ENCODE assay signal across 26 mouse cellular contexts in genomic region chr12:105281070-105281469, GRCm38 (mm10). TPM values are rescaled to one million over a fixed set of nuclear protein-coding genes. Genes with fewer than 3 reads are reported as not detected.
A peak's percentile ranks its signal among the peaks of the same experiment; 100 is the strongest.
DNase-seq lines count a peak whose midpoint lies in the region; ATAC-seq and TF ChIP-seq lines count a peak whose summit lies in the region.
"Had no signal": no experiment of that assay in that cellular context is flagged by ENCODE, and none has a peak within 500 bp of the region (broad histone marks: within the 10 kb centered on the region; RNA-seq: fewer than 3 reads in every experiment).

No protein-coding gene starts in this region.

- TF ChIP-seq CTCF in hindbrain, postnatal 0 days (IDR thresholded peaks at IDR 0.05; ENCODE audit: low read depth): no peak
- TF ChIP-seq CTCF in lung, embryonic 14.5 days (IDR thresholded peaks at IDR 0.05; ENCODE audit: low read depth): no peak

- 23% methylated on average over 8 of the region's 8 CpGs for WGBS in hindbrain, embryonic 11.5 days
- WGBS in hindbrain, postnatal 0 days: 32% methylated on average over 8 of the region's 8 CpGs
- WGBS in lung, embryonic 14.5 days: 18% methylated on average over 8 of the region's 8 CpGs

- H3K36me3 ChIP-seq in hindbrain, embryonic 11.5 days (ENCODE audit: control insufficient read depth, insufficient read depth, low read length): no peaks in the 10 kb centered on the region
- no peaks in the 10 kb centered on the region for H3K36me3 ChIP-seq in hindbrain, postnatal 0 days (ENCODE audit: insufficient read depth, low read length)
- no peaks in the 10 kb centered on the region for H3K36me3 ChIP-seq in lung, embryonic 14.5 days (ENCODE audit: insufficient read depth)
- H3K36me3 ChIP-seq: heart, embryonic 12.5 days; hindbrain, embryonic 15.5 days; limb, embryonic 15.5 days; liver, embryonic 15.5 days had no signal

- H3K27me3 ChIP-seq in hindbrain, embryonic 11.5 days (ENCODE audit: control insufficient read depth, insufficient read depth, low read length): no peaks in the 10 kb centered on the region
- H3K27me3 ChIP-seq in hindbrain, postnatal 0 days (ENCODE audit: insufficient read depth, low read length): no peaks in the 10 kb centered on the region
- no peaks in the 10 kb centered on the region for H3K27me3 ChIP-seq in lung, embryonic 14.5 days (ENCODE audit: insufficient read depth, low read length)
- H3K27me3 ChIP-seq: hindbrain, embryonic 15.5 days; liver, embryonic 15.5 days; megakaryocyte, embryonic 14.5 days had no signal

- H3K9ac ChIP-seq in hindbrain, embryonic 11.5 days (ENCODE audit: low read depth, low read length): no peak overlapping the region
- H3K9ac ChIP-seq in hindbrain, postnatal 0 days (replicated peaks; ENCODE audit: low read length): no peak overlapping the region
- H3K9ac ChIP-seq in lung, embryonic 14.5 days: no peak overlapping the region
- H3K9ac ChIP-seq: heart, embryonic 12.5 days; hindbrain, embryonic 15.5 days; limb, embryonic 15.5 days; liver, embryonic 15.5 days had no signal

- peak; percentile 53; the same call in 1 of the 2 replicates for ATAC-seq in hindbrain, embryonic 11.5 days (ENCODE audit: low FRiP score)
- ATAC-seq in hindbrain, postnatal 0 days: no peak
- no peak for ATAC-seq in lung, embryonic 14.5 days (ENCODE audit: insufficient read depth)
- ATAC-seq: forebrain, embryonic 14.5 days; intestine, embryonic 16.5 days had no signal

- no peak overlapping the region for H3K4me3 ChIP-seq in hindbrain, embryonic 11.5 days (ENCODE audit: low read depth, low read length)
- no peak overlapping the region for H3K4me3 ChIP-seq in hindbrain, postnatal 0 days (ENCODE audit: low read length)
- no peak overlapping the region for H3K4me3 ChIP-seq in lung, embryonic 14.5 days (ENCODE audit: low read depth, low read length)
- H3K4me3 ChIP-seq: heart, embryonic 12.5 days; hindbrain, embryonic 15.5 days; limb, embryonic 15.5 days; liver, embryonic 15.5 days had no signal

- H3K27ac ChIP-seq in hindbrain, embryonic 11.5 days (ENCODE audit: low read depth, low read length): no peak overlapping the region
- H3K27ac ChIP-seq in hindbrain, postnatal 0 days: no peak overlapping the region
- H3K27ac ChIP-seq in lung, embryonic 14.5 days (ENCODE audit: low read depth): no peak overlapping the region
- H3K27ac ChIP-seq: hindbrain, embryonic 15.5 days; limb, embryonic 15.5 days; liver, embryonic 15.5 days had no signal

- peak; percentile 56 for DNase-seq in hindbrain, embryonic 11.5 days (ENCODE audit: low spot score)
- DNase-seq in hindbrain, postnatal 0 days (ENCODE audit: low spot score): no peak
- DNase-seq in lung, embryonic 14.5 days: peak; percentile 52
- no peak for DNase-seq in lung, postnatal 4 days
- peak; percentile 73 for DNase-seq in embryo, embryonic 10.5 days (ENCODE audit: low spot score)
- DNase-seq in retina, embryonic 14.5 days (ENCODE audit: low spot score): peak; percentile 49
- no peak for DNase-seq in adrenal gland, postnatal 10 days
- DNase-seq: adrenal gland, adult 2 months; cerebellum, adult 9-10 months; gastrocnemius, postnatal 10 days; heart, adult 11 months; heart, postnatal 14 days; lung, postnatal 14 days; thymus, adult 2 months had no signal

- H3K4me2 ChIP-seq in hindbrain, embryonic 11.5 days (replicated peaks; ENCODE audit: low read depth, low read length): no peak overlapping the region
- no peak overlapping the region for H3K4me2 ChIP-seq in hindbrain, postnatal 0 days (ENCODE audit: low read depth, low read length)
- no peak overlapping the region for H3K4me2 ChIP-seq in lung, embryonic 14.5 days
- H3K4me2 ChIP-seq: heart, embryonic 12.5 days; hindbrain, embryonic 15.5 days; limb, embryonic 15.5 days; liver, embryonic 15.5 days had no signal

- no peaks in the 10 kb centered on the region for H3K9me3 ChIP-seq in hindbrain, embryonic 11.5 days (ENCODE audit: control insufficient read depth, low read length)
- H3K9me3 ChIP-seq in hindbrain, postnatal 0 days (ENCODE audit: low read length): no peaks in the 10 kb centered on the region
- no peaks in the 10 kb centered on the region for H3K9me3 ChIP-seq in lung, embryonic 14.5 days (ENCODE audit: low read depth, low read length)
- H3K9me3 ChIP-seq: hindbrain, embryonic 15.5 days; limb, embryonic 15.5 days had no signal

- no peaks in the 10 kb centered on the region for H3K4me1 ChIP-seq in hindbrain, embryonic 11.5 days (replicated peaks; ENCODE audit: control insufficient read depth, insufficient read depth, low read length)
- peaks cover 4% of the 10 kb centered on the region; the same call in 1 of the 2 replicates for H3K4me1 ChIP-seq in hindbrain, postnatal 0 days (ENCODE audit: insufficient read depth, low read length)
- peaks cover 4% of the 10 kb centered on the region; the same call in 1 of the 2 replicates for H3K4me1 ChIP-seq in lung, embryonic 14.5 days (ENCODE audit: insufficient read depth)
- H3K4me1 ChIP-seq: heart, embryonic 12.5 days; limb, embryonic 15.5 days; liver, embryonic 15.5 days; megakaryocyte, embryonic 14.5 days had no signal

RNA-seq across cellular contexts. Expression of gene Tunar, which starts 52.6 kb away (rescaled TPM):
- 1.2 and 1.3 TPM in 2 replicates for polyA plus RNA-seq in hindbrain, embryonic 11.5 days (2014; fragmentation: Nextera tagmentation; extraction: Ambion mirVana)
- total RNA-seq in hindbrain, postnatal 0 days (2014; rRNA removed): 29.5 and 29.6 TPM in 2 replicates
- 13.8 and 18.3 TPM in 2 replicates for polyA plus RNA-seq in hindbrain, postnatal 0 days (2015; fragmentation: Nextera tagmentation; extraction: Ambion mirVana)
- polyA plus RNA-seq in lung, embryonic 14.5 days (2014; fragmentation: Nextera tagmentation; extraction: Ambion mirVana): 0.19 and 0.21 TPM in 2 replicates
- total RNA-seq in adrenal gland, postnatal 10 days (2021): under 1 TPM; 0.21 to 0.57 TPM
- total RNA-seq: gastrocnemius, postnatal 10 days; heart, postnatal 14 days had no signal
- polyA plus RNA-seq: urinary bladder, adult 2 months had no signal

RNA-seq across cellular contexts. Expression of gene Tcl1, which starts 58.5 kb away (rescaled TPM):
- not detected in 2 replicates for polyA plus RNA-seq in hindbrain, embryonic 11.5 days (2014; fragmentation: Nextera tagmentation; extraction: Ambion mirVana)
- total RNA-seq in hindbrain, postnatal 0 days (2014; rRNA removed): not detected in 2 replicates
- polyA plus RNA-seq in hindbrain, postnatal 0 days (2015; fragmentation: Nextera tagmentation; extraction: Ambion mirVana): not detected in 2 replicates
- polyA plus RNA-seq in lung, embryonic 14.5 days (2014; fragmentation: Nextera tagmentation; extraction: Ambion mirVana): not detected in 2 replicates
- total RNA-seq in adrenal gland, postnatal 10 days (2021): under 1 TPM; 0.21 to 0.39 TPM
- total RNA-seq: gastrocnemius, postnatal 10 days; heart, postnatal 14 days; layer of hippocampus, postnatal 14 days; left cerebral cortex, postnatal 14 days; midbrain, postnatal 0 days had no signal
- polyA plus RNA-seq: adrenal gland, adult 2 months; forebrain, embryonic 14.5 days; heart, embryonic 12.5 days; hindbrain, embryonic 15.5 days; intestine, embryonic 16.5 days; limb, embryonic 15.5 days; liver, embryonic 15.5 days; midbrain, postnatal 0 days; stomach, embryonic 16.5 days; urinary bladder, adult 2 months had no signal

Comparison
In these comparisons a context has a peak if more than half of its experiments do, and no peak if none do; other contexts are left out.
1. DNase-seq: peak in hindbrain, embryonic 11.5 days (single experiment), lung, embryonic 14.5 days (single experiment), embryo, embryonic 10.5 days (single experiment) and retina, embryonic 14.5 days (single experiment); none in hindbrain, postnatal 0 days (single experiment), lung, postnatal 4 days (0 of 2) and adrenal gland, postnatal 10 days (single experiment).